Mouse (Mus musculus) G1E (cell line): ENCODE measurements around the gene Tmem52b. TPM values are rescaled to one million over a fixed set of nuclear protein-coding genes. Genes with fewer than 3 reads are reported as not detected.
"Not testable (repeated sequence)": the region's sequence is repeated elsewhere in the genome, so short reads cannot be mapped to it uniquely, and the experiment has no call there.

Experiments used
- ATAC-seq: 2 replicates; pipeline ENCODE4 v1.8.0; 2016; ENCODE audit warnings: mild to moderate bottlenecking; ENCODE audit not compliant: insufficient number of reproducible peaks, poor library complexity, low FRiP score, severe bottlenecking; ENCODE audit errors: extremely low read depth
- DNase-seq: peaks from one replicate; pipeline ENCODE4 v3.0.0; 2012; ENCODE audit warnings: low spot score
- H3K27me3 ChIP-seq: 2 replicates; pipeline ENCODE4 v1.6.1; 2012; ENCODE audit warnings: mild to moderate bottlenecking, low read length, inconsistent platforms; ENCODE audit not compliant: insufficient read depth
- H3K36me3 ChIP-seq: replicated peaks from 2 replicates; pipeline ENCODE3; 2012; ENCODE audit warnings: mild to moderate bottlenecking, inconsistent platforms
- H3K4me1 ChIP-seq: 2 replicates; pipeline ENCODE4 v1.6.1; 2012; ENCODE audit warnings: low read depth, low read length, inconsistent platforms, mixed read lengths; ENCODE audit not compliant: insufficient read depth
- H3K4me3 ChIP-seq: 2 replicates; pipeline ENCODE4 v1.5.1; 2012; ENCODE audit warnings: low read depth, mild to moderate bottlenecking, inconsistent platforms, low read length, moderate library complexity, mixed read lengths
- H3K9me3 ChIP-seq: replicated peaks from 2 replicates; pipeline ENCODE4 v1.6.1; 2012; ENCODE audit warnings: inconsistent platforms
- CTCF ChIP-seq: IDR thresholded peaks from 2 replicates; pipeline ENCODE4 v1.5.1; 2012; ENCODE audit warnings: low read depth, low read length, inconsistent platforms, mixed read lengths
- GATA1 ChIP-seq: IDR thresholded peaks from 2 replicates; pipeline ENCODE4 v1.6.1; 2012; ENCODE audit warnings: borderline replicate concordance, low read length, inconsistent platforms, mixed read lengths
- GATA2 ChIP-seq: IDR thresholded peaks from 2 replicates; pipeline ENCODE4 v1.6.1; 2012; ENCODE audit warnings: low read depth, low read length, inconsistent platforms, borderline replicate concordance
- POLR2AphosphoS5 ChIP-seq: IDR thresholded peaks from 2 replicates; pipeline ENCODE4 v1.6.1; 2012; ENCODE audit warnings: low read depth, low read length, inconsistent platforms; ENCODE audit not compliant: insufficient replicate concordance
- TAL1 ChIP-seq: conservative IDR thresholded peaks from 2 replicates; pipeline ENCODE4 v1.6.1; 2012; ENCODE audit warnings: low read depth, low read length, inconsistent platforms, mixed read lengths
- polyA plus RNA-seq: library from polyadenylated mRNA; stranded (reverse); fragments of >175 nt; gene quantifications from 2 replicates; pipeline ENCODE4 v1.2.3, GENCODE M21; 2012
- total RNA-seq, 2 experiments: library from RNA; stranded (forward) in 1 of 2; stranded (reverse) in 1 of 2; fragments of 200-1000 nt in 1 of 2; fragments of >200 nt in 1 of 2; fragmentation: Nextera tagmentation in 1 of 2; gene quantifications; 2 replicates each; pipeline ENCODE4 v1.2.3; 2014 to 2017

The Tmem52b gene
- total and polyA plus RNA-seq, 3 experiments, result 0.05 TPM; not detected in 2

DNA sequence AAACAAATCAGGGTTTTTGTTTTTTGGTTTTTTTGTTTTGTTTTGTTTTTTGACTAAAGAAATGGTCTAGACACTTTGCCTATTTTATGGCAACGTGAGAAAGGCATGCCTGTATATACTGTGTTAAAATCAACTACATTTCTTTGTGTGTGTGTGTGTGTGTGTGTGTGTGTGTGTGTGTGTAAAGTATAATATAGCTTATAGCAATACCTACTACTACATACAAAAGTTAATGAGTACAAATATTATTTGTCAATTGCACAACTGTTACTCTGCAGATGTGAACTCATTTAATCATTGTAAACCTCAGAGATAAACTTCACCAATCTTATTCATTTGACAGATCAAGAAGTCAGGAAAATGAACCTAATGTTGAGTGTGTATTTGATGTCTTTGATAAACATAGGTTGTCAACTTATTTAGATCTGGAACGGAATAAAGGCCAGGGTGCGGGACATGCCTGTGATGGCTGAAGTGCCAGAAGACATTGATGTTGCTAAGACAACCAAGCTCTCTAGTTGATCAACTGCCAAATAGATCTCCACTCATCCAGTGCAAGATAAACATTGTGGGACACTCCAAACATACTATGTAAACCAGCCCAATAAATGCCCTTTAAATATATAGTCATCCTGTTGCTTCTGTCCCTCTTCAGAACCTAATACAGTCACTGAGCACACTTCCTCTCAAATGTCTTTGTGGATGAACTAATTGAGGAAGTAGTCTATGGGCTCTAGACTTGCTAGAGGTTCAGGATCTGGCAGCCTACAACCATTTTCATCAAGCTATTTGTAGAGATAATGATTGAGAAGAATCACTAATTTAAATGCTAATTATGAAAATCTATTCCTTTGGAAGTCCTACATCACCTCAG lies 14.8 kb upstream of the Tmem52b start:
- H3K4me3 ChIP-seq, result no peak overlapping the region
- H3K4me1 ChIP-seq, result no peaks in the 10 kb centered on the region
- TF ChIP-seq CTCF (no peak), TAL1 (no peak), GATA2 (no peak), POLR2AphosphoS5 (no peak), GATA1 (no peak)
- DNase-seq (no peak), ATAC-seq (no peak)
- H3K27me3 ChIP-seq, result no peaks in the 10 kb centered on the region
- no peaks in the 10 kb centered on the region for H3K9me3 ChIP-seq
- H3K36me3 ChIP-seq, result no peaks in the 10 kb centered on the region

- ATAC-seq, result not testable (repeated sequence)
These were observed 12.8 kb upstream of the Tmem52b start for GRCm38 (mm10) chr6:129499516-129499915.

GRCm38 (mm10) chr6:129503471-129503870 lies 8.9 kb upstream of the Tmem52b start:
- TF ChIP-seq CTCF (no peak), TAL1 (no peak), GATA2 (no peak), POLR2AphosphoS5 (no peak), GATA1 (no peak)
- DNase-seq (no peak), ATAC-seq (no peak)
- no peaks in the 10 kb centered on the region for H3K9me3 ChIP-seq
- no peaks in the 10 kb centered on the region for H3K4me1 ChIP-seq
- no peak overlapping the region for H3K4me3 ChIP-seq
- no peaks in the 10 kb centered on the region for H3K36me3 ChIP-seq
- no peaks in the 10 kb centered on the region for H3K27me3 ChIP-seq

More at GRCm38 (mm10) chr6:129499516-129499915, 12.8 kb upstream of the Tmem52b start:
- not testable (repeated sequence) for H3K4me1 ChIP-seq, H3K27me3 ChIP-seq, H3K9me3 ChIP-seq, H3K4me3 ChIP-seq, DNase-seq, H3K36me3 ChIP-seq

DNA sequence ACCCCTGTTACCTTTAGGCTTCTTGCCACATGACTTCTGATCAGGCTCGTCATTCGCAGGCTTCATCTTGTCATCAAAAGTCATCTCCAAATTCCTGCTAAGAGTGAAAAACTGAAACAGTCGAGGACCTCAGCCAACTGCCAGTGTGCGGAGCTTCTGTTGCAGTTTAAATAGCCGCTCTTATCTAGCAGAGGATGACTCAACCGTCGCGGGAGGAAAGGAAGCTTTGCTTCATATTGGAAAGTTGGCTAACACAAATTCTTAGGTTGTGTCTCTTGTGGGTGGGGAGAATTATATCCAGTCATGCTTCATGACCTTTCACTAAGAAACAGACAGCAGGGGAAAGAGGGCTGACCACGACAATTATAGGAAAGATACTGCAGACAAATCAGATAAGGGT lies 5.3 kb upstream of the Tmem52b start, which contains the start of gene Olr1:
Olr1 (minus strand) TSS at position 142 of the 400 bp plus-strand sequence.
- H3K36me3 ChIP-seq, result no peaks in the 10 kb centered on the region
- ATAC-seq (no peak), DNase-seq (no peak)
- no peak within 1 kb of the TSS for H3K4me3 ChIP-seq
- TF ChIP-seq TAL1, result no peak
- TF ChIP-seq POLR2AphosphoS5, result no peak
- no peak for TF ChIP-seq GATA1
- no peak for TF ChIP-seq CTCF
- TF ChIP-seq GATA2, result no peak
- H3K27me3 ChIP-seq, result no peaks in the 10 kb centered on the region
- no peaks in the 10 kb centered on the region for H3K4me1 ChIP-seq
- H3K9me3 ChIP-seq, result no peaks in the 10 kb centered on the region

GRCm38 (mm10) chr6:129510120-129510911 lies 2.0 kb upstream of the Tmem52b start:
- ATAC-seq (no peak), DNase-seq (no peak)
- Histone ChIP-seq H3K27me3 (no peaks in the 10 kb centered on the region), H3K4me1 (no peaks in the 10 kb centered on the region), H3K36me3 (no peaks in the 10 kb centered on the region), H3K4me3 (no peak overlapping the region), H3K9me3 (no peaks in the 10 kb centered on the region)
- no peak for TF ChIP-seq GATA1
- TF ChIP-seq TAL1, result no peak
- no peak for TF ChIP-seq GATA2
- TF ChIP-seq POLR2AphosphoS5, result no peak
- no peak for TF ChIP-seq CTCF

- Histone ChIP-seq H3K4me1 (no peaks in the 10 kb centered on the region), H3K4me3 (no peak overlapping the region), H3K27me3 (no peaks in the 10 kb centered on the region), H3K36me3 (no peaks in the 10 kb centered on the region), H3K9me3 (no peaks in the 10 kb centered on the region)
- no peak for DNase-seq
- ATAC-seq, result no peak
- TF ChIP-seq TAL1, result no peak
- no peak for TF ChIP-seq GATA1
- no peak for TF ChIP-seq POLR2AphosphoS5
- no peak for TF ChIP-seq GATA2
- no peak for TF ChIP-seq CTCF
These were observed 513 bp downstream of the Tmem52b start for GRCm38 (mm10) chr6:129512868-129513267.
